Mouse (Mus musculus) intestine, postnatal 0 days (tissue): ENCODE measurements at regions not wholly inside any gene's neighbourhood (a gene's known extent, or its start where the extent isn't known, plus 50 kb on each side); places are given as distances from the start of the nearest gene placed in this dataset.

Source experiments
- ATAC-seq: fragments of 200-750 bp; cut with Nextera tagmentation; 2 replicates; pipeline ENCODE4 v1.8.0; 2017; ENCODE audit warnings: mild to moderate bottlenecking, moderate TSS enrichment, moderate library complexity
- H3K27ac ChIP-seq: fragments of 300-500 bp; sonication (generic); 2 replicates; pipeline ENCODE4 v1.5.1; 2014; ENCODE audit warnings: mild to moderate bottlenecking, low read depth, low read length, moderate library complexity
- H3K27me3 ChIP-seq: fragments of 300-500 bp; sonication (generic); replicated peaks from 2 replicates; pipeline ENCODE4 v1.6.1; 2014; ENCODE audit warnings: low read length, mixed read lengths; ENCODE audit not compliant: control insufficient read depth, insufficient read depth
- H3K36me3 ChIP-seq: fragments of 300-500 bp; sonication (generic); 2 replicates; pipeline ENCODE4 v1.6.1; 2014; ENCODE audit warnings: mild to moderate bottlenecking, moderate library complexity; ENCODE audit not compliant: control insufficient read depth, insufficient read depth
- H3K4me1 ChIP-seq: fragments of 300-500 bp; sonication (generic); replicated peaks from 2 replicates; pipeline ENCODE4 v1.6.1; 2014; ENCODE audit warnings: antibody characterized with exemption, low read length, mixed read lengths; ENCODE audit not compliant: control insufficient read depth, insufficient read depth
- H3K4me2 ChIP-seq: fragments of 300-500 bp; sonication (generic); replicated peaks from 2 replicates; pipeline ENCODE4 v1.6.1; 2014; ENCODE audit warnings: low read depth, mild to moderate bottlenecking, moderate library complexity
- H3K4me3 ChIP-seq: fragments of 300-500 bp; sonication (generic); 2 replicates; pipeline ENCODE4 v1.5.1; 2014; ENCODE audit warnings: low read depth, low read length
- H3K9ac ChIP-seq: fragments of 300-500 bp; sonication (generic); 2 replicates; pipeline ENCODE4 v1.6.1; 2014; ENCODE audit warnings: mild to moderate bottlenecking, low read depth, low read length
- H3K9me3 ChIP-seq: fragments of 300-500 bp; sonication (generic); 2 replicates; pipeline ENCODE4 v1.6.1; 2016; ENCODE audit warnings: mixed run types; ENCODE audit not compliant: control insufficient read depth
- CTCF ChIP-seq: sonication (generic); IDR thresholded peaks from 2 replicates; pipeline ENCODE4 v1.5.1; 2016; ENCODE audit warnings: low read depth, mild to moderate bottlenecking, control low read depth, antibody characterized with exemption, moderate library complexity
- WGBS: fragments of 180-500 bp; shearing (Covaris S2); extraction: QIAGEN DNeasy Blood & Tissue Kit; methylation state at CpG from one replicate; pipeline ENCODE4 v1.1.7; 2014; 5-methylcytosine and 5-hydroxymethylcytosine counted together

DNA sequence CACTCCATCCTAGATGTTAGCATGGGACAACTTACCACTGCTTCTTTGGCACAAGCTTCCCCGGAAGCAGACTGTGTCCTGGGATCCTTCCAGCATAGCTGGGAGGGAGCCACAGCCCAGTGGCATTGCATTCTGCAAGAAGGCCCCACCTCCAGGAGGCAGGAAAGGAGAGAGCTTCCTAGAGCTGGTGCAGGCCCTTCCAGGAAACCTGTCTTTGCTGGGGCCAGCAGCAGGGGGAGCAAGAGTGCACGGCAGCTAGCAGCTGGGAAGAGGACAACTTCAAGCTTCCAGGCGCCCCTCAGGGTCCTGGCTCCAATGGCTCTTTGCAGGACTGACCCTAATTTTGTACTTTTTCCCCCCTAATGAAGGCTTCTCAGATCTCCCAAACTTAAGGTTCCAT, 115.4 kb upstream of the Sorcs3 start:
- Histone ChIP-seq H3K4me1 (no peaks in the 10 kb centered on the region), H3K36me3 (no peaks in the 10 kb centered on the region), H3K4me2 (no peak overlapping the region), H3K9ac (no peak overlapping the region), H3K4me3 (no peak overlapping the region), H3K27me3 (no peaks in the 10 kb centered on the region), H3K9me3 (no peaks in the 10 kb centered on the region), H3K27ac (no peak overlapping the region)
- TF ChIP-seq CTCF = peak; percentile 63
- WGBS = 26% methylated on average over 3 of the region's 3 CpGs
- no peak for ATAC-seq

GRCm38 (mm10) chr19:48097363-48097762, 108.5 kb upstream of the Sorcs3 start:
- Histone ChIP-seq H3K4me1 (no peaks in the 10 kb centered on the region), H3K4me3 (no peak overlapping the region), H3K36me3 (no peaks in the 10 kb centered on the region), H3K4me2 (no peak overlapping the region), H3K27ac (no peak overlapping the region), H3K9ac (no peak overlapping the region), H3K9me3 (no peaks in the 10 kb centered on the region), H3K27me3 (no peaks in the 10 kb centered on the region)
- WGBS = 75% methylated on average over 5 of the region's 5 CpGs
- no peak for TF ChIP-seq CTCF
- ATAC-seq = no peak

DNA sequence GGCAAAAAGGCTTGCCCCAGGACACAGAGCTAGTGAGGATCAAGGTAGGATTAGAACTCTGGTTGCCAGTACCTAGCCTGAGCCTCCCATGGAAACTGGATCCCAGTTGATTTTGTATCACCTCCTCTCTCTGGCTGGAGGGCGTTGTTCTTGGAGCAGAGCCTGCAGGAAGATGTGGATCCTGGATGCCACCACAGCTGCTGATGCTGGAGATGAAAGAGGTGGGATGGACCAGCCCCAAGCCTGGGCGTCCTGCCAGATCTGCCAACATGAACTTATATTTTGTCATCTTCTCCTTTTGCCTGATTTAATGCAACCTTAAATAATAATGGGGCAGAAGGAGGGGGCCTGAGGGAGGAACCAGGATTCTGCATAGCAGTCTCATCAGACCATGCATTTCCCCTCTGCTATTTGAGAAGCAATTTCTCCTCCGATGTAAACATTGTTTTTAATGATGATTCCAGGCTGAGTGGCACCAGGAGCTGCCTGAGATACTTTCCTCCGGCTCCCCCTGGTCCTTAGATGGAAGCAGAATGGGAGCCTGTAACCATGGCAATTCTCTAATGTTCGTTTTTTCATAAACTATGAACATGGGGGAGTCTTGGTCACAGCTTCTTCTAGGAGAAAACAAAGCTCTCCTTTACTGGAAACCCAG, 107.8 kb upstream of the Sorcs3 start:
- Histone ChIP-seq H3K9ac (no peak overlapping the region), H3K9me3 (no peaks in the 10 kb centered on the region), H3K4me1 (no peaks in the 10 kb centered on the region), H3K4me2 (no peak overlapping the region), H3K36me3 (no peaks in the 10 kb centered on the region), H3K27me3 (no peaks in the 10 kb centered on the region), H3K27ac (no peak overlapping the region), H3K4me3 (no peak overlapping the region)
- WGBS = 56% methylated on average over 5 of the region's 5 CpGs
- no peak for ATAC-seq
- TF ChIP-seq CTCF = no peak

- no peak for ATAC-seq
Observed at GRCm38 (mm10) chr19:48100991-48101390, 104.8 kb upstream of the Sorcs3 start.

DNA sequence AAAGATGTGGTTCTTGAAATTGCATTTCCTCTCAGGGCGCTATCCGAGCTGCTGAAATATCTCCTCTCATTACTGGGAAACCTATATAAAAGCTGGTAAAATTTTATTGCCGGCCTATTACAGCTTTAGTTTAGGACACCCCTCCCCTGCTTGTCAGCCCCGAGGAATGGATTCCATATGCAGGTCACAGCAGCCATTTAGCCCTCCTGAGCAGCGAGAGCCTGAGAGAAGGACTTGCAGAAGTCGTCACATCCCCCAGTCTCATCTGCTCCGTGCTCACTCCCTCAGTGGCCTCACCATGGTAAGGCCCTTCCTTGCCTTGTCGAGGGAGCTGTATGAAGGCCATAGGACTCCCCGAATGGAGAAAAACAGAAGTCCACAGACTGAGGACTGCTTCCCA, 90.7 kb upstream of the Sorcs3 start:
- Histone ChIP-seq H3K4me2 (no peak overlapping the region), H3K4me1 (no peaks in the 10 kb centered on the region), H3K4me3 (no peak overlapping the region), H3K27me3 (no peaks in the 10 kb centered on the region), H3K9me3 (no peaks in the 10 kb centered on the region), H3K36me3 (no peaks in the 10 kb centered on the region), H3K27ac (no peak overlapping the region), H3K9ac (no peak overlapping the region)
- TF ChIP-seq CTCF = no peak
- WGBS = 49% methylated on average over 9 of the region's 9 CpGs
- ATAC-seq = no peak

More at GRCm38 (mm10) chr19:48100991-48101390, 104.8 kb upstream of the Sorcs3 start:
- no peaks in the 10 kb centered on the region for H3K4me1 ChIP-seq
- H3K9ac ChIP-seq = no peak overlapping the region
- H3K9me3 ChIP-seq = no peaks in the 10 kb centered on the region
- H3K36me3 ChIP-seq = no peaks in the 10 kb centered on the region
- no peaks in the 10 kb centered on the region for H3K27me3 ChIP-seq
- no peak overlapping the region for H3K4me2 ChIP-seq
- no peak for TF ChIP-seq CTCF
- H3K27ac ChIP-seq = no peak overlapping the region
- WGBS = 79% methylated on average over 6 of the region's 6 CpGs
- no peak overlapping the region for H3K4me3 ChIP-seq

GRCm38 (mm10) chr19:48115728-48116127, 90.1 kb upstream of the Sorcs3 start:
- Histone ChIP-seq H3K4me1 (no peaks in the 10 kb centered on the region), H3K9ac (no peak overlapping the region), H3K9me3 (no peaks in the 10 kb centered on the region), H3K4me2 (no peak overlapping the region), H3K36me3 (no peaks in the 10 kb centered on the region), H3K27me3 (no peaks in the 10 kb centered on the region), H3K4me3 (no peak overlapping the region), H3K27ac (no peak overlapping the region)
- no peak for TF ChIP-seq CTCF
- WGBS = 69% methylated on average over 8 of the region's 8 CpGs
- ATAC-seq = no peak

- no peak for TF ChIP-seq CTCF
- Histone ChIP-seq H3K27ac (no peak overlapping the region), H3K27me3 (no peaks in the 10 kb centered on the region), H3K4me2 (no peak overlapping the region), H3K4me3 (no peak overlapping the region), H3K9me3 (no peaks in the 10 kb centered on the region), H3K4me1 (no peaks in the 10 kb centered on the region), H3K9ac (no peak overlapping the region), H3K36me3 (no peaks in the 10 kb centered on the region)
- ATAC-seq = no peak
- WGBS = 14% methylated on average over 4 of the region's 4 CpGs
Observed at GRCm38 (mm10) chr19:48116689-48117088, 89.1 kb upstream of the Sorcs3 start.
